Mouse (Mus musculus): ENCODE data around the gene Tmem230.
"Not testable (repeated sequence)": the region's sequence is repeated elsewhere in the genome, so short reads cannot be mapped to it uniquely, and the experiment has no call there.

Gene Tmem230

GRCm38 (mm10) chr2:132275527-132275926, 27.9 kb upstream of the Tmem230 start:
- DNase-seq (ENCODE audit: extremely low read depth, insufficient read length, low spot score) = no peak

- DNase-seq (ENCODE audit: extremely low read depth, insufficient read length, low spot score) = no peak
Measured at GRCm38 (mm10) chr2:132272694-132273389, 25.2 kb upstream of the Tmem230 start.

GRCm38 (mm10) chr2:132270331-132270951, 22.8 kb upstream of the Tmem230 start:
- no peak for DNase-seq (ENCODE audit: extremely low read depth, insufficient read length, low spot score)

DNA sequence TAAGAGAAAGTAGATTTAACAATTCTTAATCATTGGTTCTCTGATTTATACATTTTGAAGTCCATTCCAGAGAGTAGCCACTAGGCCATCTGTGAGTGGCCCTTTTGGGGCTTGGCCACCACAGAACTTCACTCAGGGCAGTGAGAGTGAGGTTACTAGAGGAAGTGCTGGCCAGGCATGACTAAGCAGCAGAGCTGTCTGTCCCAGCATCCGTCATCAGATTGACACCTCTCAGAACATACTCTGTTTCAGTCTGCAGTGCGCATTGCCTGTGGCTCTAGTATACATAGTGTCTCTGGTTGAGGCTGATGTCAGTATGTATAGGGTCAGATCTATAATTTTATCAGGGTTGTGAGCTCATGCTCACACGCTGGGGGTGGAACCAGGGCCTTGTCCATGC, 21.6 kb upstream of the Tmem230 start:
- DNase-seq (ENCODE audit: extremely low read depth, insufficient read length, low spot score) = peak; percentile 55

GRCm38 (mm10) chr2:132266086-132266485, 18.5 kb upstream of the Tmem230 start:
- no peak for DNase-seq (ENCODE audit: extremely low read depth, insufficient read length, low spot score)

DNA sequence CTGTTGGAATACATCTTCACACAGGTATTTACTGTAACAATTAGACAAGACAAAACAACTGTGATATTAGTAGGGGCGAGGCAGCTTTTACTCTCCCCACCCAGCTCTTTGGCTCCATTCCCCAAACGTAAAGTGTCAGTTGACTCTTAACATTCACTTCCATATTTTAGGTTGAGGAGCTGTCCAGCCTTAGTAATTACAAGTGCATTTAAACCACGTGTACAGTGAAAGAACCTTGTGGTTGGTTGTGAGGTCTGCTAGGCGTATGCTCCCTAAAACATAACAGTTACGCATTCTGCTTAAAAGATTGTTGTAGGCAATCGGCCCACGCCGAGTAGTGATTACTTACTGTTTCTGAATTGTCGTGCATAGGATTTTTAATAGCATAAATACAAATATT, 17.6 kb upstream of the Tmem230 start:
- DNase-seq (ENCODE audit: extremely low read depth, insufficient read length, low spot score) = no peak

DNA sequence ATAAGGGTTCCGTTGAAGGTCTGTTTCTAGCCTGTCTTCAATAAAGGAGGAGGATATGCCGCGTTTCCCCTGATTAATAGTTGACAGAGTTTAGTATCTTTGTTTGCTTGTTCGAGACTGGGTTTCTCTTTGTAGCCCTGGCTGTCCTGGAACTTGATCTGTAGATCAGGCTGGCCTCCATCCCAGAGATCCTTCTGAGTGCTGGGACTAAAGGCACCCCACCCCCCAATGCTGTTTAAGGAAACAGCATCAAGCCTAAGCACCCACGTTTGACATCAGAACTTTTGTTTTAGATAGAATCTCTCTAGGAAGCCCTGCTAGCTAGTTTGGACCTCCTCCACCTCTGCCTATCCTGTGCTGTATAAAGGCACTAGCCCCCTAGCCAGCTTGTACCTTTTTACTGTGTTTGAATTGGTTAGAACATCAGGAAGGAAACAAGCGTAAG, 16.7 kb upstream of the Tmem230 start:
- DNase-seq (ENCODE audit: extremely low read depth, insufficient read length, low spot score) = no peak

DNA sequence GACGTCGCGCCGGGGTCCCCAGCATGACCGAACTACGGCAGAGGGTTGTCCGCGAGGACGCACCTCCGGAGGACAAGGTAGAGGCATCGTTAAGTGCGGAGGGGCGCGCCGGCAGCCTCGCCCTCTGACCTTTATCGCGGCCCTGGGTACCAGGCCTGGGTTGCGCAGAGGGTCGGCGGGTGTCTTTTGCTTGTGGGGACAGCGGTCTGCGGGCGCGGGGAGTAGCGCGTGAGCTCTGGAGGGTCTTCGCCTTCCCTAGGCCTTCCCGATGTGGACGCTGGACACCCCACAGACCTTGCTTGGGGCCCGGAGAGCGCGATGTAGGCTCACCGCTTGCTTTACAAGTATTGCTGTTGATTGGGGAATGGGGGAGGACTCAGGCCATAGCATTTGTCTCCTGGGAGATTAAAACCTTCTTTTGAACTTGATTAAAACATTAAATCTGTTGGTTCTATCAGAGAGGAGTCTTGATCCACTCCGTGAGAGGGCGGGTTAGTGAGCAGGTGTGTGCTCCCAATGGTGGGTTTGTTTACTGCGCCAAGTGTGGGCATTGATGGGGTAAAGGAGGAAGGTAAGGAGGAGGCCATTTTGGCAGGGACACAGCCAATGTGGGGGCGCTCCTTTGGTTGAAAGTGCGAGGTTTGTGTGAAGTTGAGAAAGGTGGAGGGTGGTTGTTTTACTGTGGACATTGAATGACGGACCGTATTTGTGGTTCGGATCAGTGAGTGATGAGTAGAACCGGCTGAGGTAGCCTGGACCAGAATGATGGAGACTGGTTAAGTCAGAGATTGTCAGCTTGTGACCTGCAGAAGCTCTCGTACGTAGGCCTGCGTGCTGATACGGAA, 16.0 kb upstream of the Tmem230 start:
- DNase-seq (ENCODE audit: extremely low read depth, insufficient read length, low spot score) = no peak

DNA sequence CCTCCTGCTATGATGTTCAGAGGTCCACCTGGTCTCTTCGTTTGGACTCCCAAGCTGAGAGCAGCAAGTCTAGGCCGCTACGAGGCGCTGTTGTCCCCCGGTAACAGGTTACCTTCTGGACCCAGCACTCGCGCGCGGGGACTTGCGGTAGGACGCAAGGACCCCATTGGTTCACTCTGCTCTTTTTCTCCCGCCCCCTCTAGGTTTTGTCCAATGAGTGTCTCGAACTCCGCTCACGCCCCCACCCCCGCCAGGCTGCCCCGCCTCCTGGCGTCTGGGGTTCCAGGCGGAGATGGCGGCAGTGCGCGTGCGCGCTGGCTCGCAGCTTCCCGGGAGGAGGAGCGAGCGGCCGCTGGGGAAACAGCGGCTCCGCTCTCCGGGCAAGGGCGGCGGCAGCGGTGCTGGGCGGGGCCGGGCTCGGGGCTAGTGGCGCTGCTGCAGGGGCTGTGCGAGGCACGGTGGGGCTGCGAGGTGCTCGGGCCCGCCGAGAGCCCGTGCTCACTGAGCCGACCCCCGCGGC, 15.3 kb upstream of the Tmem230 start, which contains the start of gene Cds2:
TSS of gene Cds2 (plus strand) at position 270 of the 520 bp plus-strand sequence.
- peak; percentile 100 for DNase-seq (ENCODE audit: extremely low read depth, insufficient read length, low spot score)

DNA sequence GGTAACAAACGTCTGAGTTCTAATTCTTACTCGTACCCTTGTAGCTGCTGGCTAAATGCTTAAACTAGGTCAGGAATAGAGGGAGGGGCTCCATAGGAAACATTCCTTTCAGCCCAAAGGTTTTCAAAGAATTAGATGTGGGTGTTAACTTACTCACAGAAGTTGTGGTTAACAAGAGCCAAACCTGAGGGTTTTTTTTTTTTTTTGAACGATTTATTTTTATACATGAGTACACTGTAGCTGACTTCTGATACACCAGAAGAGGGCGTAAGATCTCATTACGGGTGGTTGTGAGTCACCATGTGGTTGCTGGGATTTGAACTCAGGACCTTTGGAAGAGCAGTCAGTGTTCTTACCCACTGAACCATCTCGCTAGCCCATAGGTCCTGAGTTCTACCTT, 14.6 kb upstream of the Tmem230 start:
- DNase-seq (ENCODE audit: extremely low read depth, insufficient read length, low spot score) = no peak

- no peak for DNase-seq (ENCODE audit: extremely low read depth, insufficient read length, low spot score)
Measured at GRCm38 (mm10) chr2:132260601-132261000, 13.0 kb upstream of the Tmem230 start.

DNA sequence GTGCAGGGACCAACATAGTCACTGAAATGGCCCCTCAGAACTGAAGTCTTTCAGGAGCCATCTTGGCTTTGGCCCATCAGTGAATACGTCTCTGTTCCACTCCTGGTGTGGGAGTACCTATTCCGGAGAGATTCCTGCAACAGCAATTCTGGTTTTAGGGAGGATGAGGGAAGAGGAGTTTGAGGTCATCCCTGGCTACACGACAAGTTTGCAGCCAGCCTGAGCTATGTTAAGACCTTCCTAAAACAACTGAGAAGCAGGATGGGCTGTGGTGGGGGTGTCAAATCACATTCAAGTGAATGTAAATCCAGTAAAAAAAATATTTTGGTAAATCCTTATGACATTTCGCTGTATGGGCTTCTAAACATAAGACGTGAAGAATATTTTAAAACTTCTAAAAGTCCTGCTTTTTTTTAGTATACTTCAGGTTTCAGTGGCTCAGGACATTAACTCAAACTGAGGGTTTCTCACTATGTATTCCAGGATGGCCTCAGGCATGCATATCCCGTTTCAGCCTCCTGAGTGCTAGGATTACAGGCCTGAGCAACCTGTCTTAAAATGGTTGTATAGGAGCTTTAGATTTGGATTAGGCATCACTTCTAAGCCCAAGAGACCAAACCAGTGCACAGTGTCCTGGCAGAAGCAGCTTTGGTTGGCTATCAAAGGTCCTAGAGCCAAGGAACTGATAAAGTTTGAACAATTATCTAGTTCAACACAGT, 9.9 kb upstream of the Tmem230 start:
- no peak for DNase-seq (ENCODE audit: extremely low read depth, insufficient read length, low spot score)

- no peak for DNase-seq (ENCODE audit: extremely low read depth, insufficient read length, low spot score)
Measured at GRCm38 (mm10) chr2:132253603-132254002, 6.0 kb upstream of the Tmem230 start.

GRCm38 (mm10) chr2:132252542-132253528, 5.2 kb upstream of the Tmem230 start, which contains the start of gene Pcna:
Pcna (minus strand) TSS chr2:132253314.
- DNase-seq (ENCODE audit: extremely low read depth, insufficient read length, low spot score) = peak; percentile 99

- no peak for DNase-seq (ENCODE audit: extremely low read depth, insufficient read length, low spot score)
Measured at GRCm38 (mm10) chr2:132251911-132252310, 4.3 kb upstream of the Tmem230 start.

DNA sequence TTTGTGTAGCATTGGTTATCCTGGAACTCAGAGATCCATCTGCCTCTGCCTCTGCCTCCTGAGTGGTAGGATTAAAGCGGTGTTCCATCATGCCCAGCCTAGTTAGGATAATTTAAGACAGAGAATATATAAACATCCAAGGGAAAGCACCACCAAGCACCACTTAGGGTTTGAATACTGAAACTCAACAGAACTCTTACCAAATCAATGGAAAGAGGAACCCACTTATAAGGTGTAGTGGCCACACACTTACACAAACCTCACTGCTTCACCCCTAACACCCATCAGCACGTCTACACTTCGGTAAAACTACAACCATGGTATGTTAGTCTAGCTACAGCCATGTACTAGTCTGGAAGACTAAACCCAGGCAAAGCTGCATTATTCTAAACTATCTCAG, 4.2 kb downstream of the Tmem230 start:
- no peak for DNase-seq (ENCODE audit: extremely low read depth, insufficient read length, low spot score)

GRCm38 (mm10) chr2:132240457-132240856, 7.2 kb downstream of the Tmem230 start:
- DNase-seq (ENCODE audit: extremely low read depth, insufficient read length, low spot score) = not testable (repeated sequence)

GRCm38 (mm10) chr2:132239434-132239833, 8.2 kb downstream of the Tmem230 start:
- not testable (repeated sequence) for DNase-seq (ENCODE audit: extremely low read depth, insufficient read length, low spot score)

- no peak for DNase-seq (ENCODE audit: extremely low read depth, insufficient read length, low spot score)
Measured at GRCm38 (mm10) chr2:132235975-132236374, 11.6 kb downstream of the Tmem230 start.
